Mouse (Mus musculus): ENCODE results near the gene Sik1. TPM values are rescaled to one million over a fixed set of nuclear protein-coding genes. Genes with fewer than 3 reads are reported as not detected.
"Not testable (repeated sequence)": the region's sequence is repeated elsewhere in the genome, so short reads cannot be mapped to it uniquely, and the experiment has no call there.

The Sik1 gene
- polyA plus RNA-seq, 1 experiment from 2014 or later: 17.3 TPM

- Histone ChIP-seq H3K9ac (replicated peaks) (no peak overlapping the region), H3K36me3 (no peaks in the 10 kb centered on the region), H3K27me3 (no peaks in the 10 kb centered on the region), H3K4me2 (replicated peaks) (no peak overlapping the region), H3K27ac (replicated peaks) (peak overlapping the region; percentile 43), H3K9me3 (no peaks in the 10 kb centered on the region), H3K4me3 (no peak overlapping the region), H3K4me1 (0 out of 2 replicates have a peak, but pooled peaks cover 7% of the 10 kb centered on the region)
- 78% methylated on average over 4 of the region's 4 CpGs for WGBS
- ATAC-seq (replicated peaks): no peak
Observed at GRCm38 (mm10) chr17:31891858-31892257, 36.3 kb upstream of the Sik1 start.

- 45% methylated on average over 2 of the region's 2 CpGs for WGBS
- H3K4me2 ChIP-seq (replicated peaks): no peak overlapping the region
- no peaks in the 10 kb centered on the region for H3K27me3 ChIP-seq
- H3K4me3 ChIP-seq: no peak overlapping the region
- ATAC-seq (replicated peaks): no peak
- no peaks in the 10 kb centered on the region for H3K9me3 ChIP-seq
- no peak overlapping the region for H3K27ac ChIP-seq (replicated peaks)
- 0 out of 2 replicates have a peak, but pooled peaks cover 7% of the 10 kb centered on the region for H3K4me1 ChIP-seq
- no peak overlapping the region for H3K9ac ChIP-seq (replicated peaks)
- H3K36me3 ChIP-seq: no peaks in the 10 kb centered on the region
Observed at GRCm38 (mm10) chr17:31890311-31890951, 34.8 kb upstream of the Sik1 start.

DNA sequence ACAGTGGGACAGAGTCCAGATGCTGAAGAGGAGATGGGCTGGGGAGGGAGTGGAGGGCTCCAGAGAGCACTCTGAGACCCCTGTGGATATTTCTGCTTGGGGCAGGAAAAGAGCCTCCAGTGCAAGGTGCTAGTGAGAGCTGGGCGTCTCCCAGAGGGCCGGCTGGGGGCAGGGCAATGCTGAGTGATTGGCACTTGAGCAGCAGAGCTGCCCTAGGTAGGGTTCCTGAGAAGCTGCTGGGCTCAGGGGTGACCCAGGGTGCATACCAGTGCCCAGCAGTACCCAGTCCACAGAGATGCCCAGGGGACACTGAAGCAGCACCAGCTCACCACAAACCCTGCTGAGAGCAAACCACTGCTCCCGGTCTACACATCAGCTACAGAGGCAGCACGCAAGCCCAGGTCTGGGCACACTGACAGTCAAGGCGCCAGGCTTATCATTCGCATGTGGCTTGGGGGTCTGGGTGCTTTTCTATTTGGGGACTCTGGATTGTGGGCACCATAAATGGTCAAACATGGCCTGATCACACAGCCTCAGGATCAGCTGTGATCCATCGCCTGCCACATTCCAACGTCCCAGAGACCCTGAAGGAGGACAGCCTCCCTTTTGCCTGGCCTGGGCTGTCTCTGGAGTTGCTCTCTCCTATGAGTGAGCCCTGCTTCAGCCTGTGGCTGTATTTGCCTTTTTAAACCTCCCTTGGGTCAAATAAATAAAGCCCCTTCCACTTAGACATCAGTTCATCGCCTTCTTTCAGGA lies 34.0 kb upstream of the Sik1 start:
- WGBS: 71% methylated on average over 9 of the region's 9 CpGs

GRCm38 (mm10) chr17:31888540-31888939 lies 32.9 kb upstream of the Sik1 start:
- Histone ChIP-seq H3K9ac (replicated peaks) (no peak overlapping the region), H3K27me3 (no peaks in the 10 kb centered on the region), H3K36me3 (no peaks in the 10 kb centered on the region), H3K4me2 (replicated peaks) (no peak overlapping the region), H3K4me3 (no peak overlapping the region), H3K4me1 (0 out of 2 replicates have a peak, but pooled peaks cover 7% of the 10 kb centered on the region), H3K27ac (replicated peaks) (no peak overlapping the region), H3K9me3 (no peaks in the 10 kb centered on the region)
- 70% methylated on average over 6 of the region's 6 CpGs for WGBS
- ATAC-seq (replicated peaks): no peak

More for the DNA sequence above, 34.0 kb upstream of the Sik1 start:
- no peaks in the 10 kb centered on the region for H3K9me3 ChIP-seq
- no peak overlapping the region for H3K4me2 ChIP-seq (replicated peaks)
- H3K36me3 ChIP-seq: no peaks in the 10 kb centered on the region
- no peak for ATAC-seq (replicated peaks)
- H3K27me3 ChIP-seq: no peaks in the 10 kb centered on the region
- H3K27ac ChIP-seq (replicated peaks): no peak overlapping the region
- H3K4me1 ChIP-seq: 0 out of 2 replicates have a peak, but pooled peaks cover 7% of the 10 kb centered on the region
- H3K4me3 ChIP-seq: no peak overlapping the region
- no peak overlapping the region for H3K9ac ChIP-seq (replicated peaks)

- H3K9me3 ChIP-seq; H3K27ac ChIP-seq (replicated peaks); H3K27me3 ChIP-seq; H3K36me3 ChIP-seq; H3K4me3 ChIP-seq; H3K4me1 ChIP-seq; H3K9ac ChIP-seq (replicated peaks); ATAC-seq (replicated peaks); H3K4me2 ChIP-seq (replicated peaks): not testable (repeated sequence)
- WGBS: 91% methylated on average over 1 of the region's 1 CpGs
Observed at GRCm38 (mm10) chr17:31884676-31885075, 29.1 kb upstream of the Sik1 start.

- no peak for ATAC-seq (replicated peaks)
- no peak overlapping the region for H3K4me2 ChIP-seq (replicated peaks)
- peaks cover 10% of the 10 kb centered on the region for H3K4me1 ChIP-seq
- H3K4me3 ChIP-seq: no peak overlapping the region
- H3K9me3 ChIP-seq: no peaks in the 10 kb centered on the region
- 92% methylated on average over 10 of the region's 10 CpGs for WGBS
- no peaks in the 10 kb centered on the region for H3K36me3 ChIP-seq
- no peaks in the 10 kb centered on the region for H3K27me3 ChIP-seq
- H3K27ac ChIP-seq (replicated peaks): no peak overlapping the region
- H3K9ac ChIP-seq (replicated peaks): no peak overlapping the region
Observed at GRCm38 (mm10) chr17:31879406-31879805, 23.8 kb upstream of the Sik1 start.

DNA sequence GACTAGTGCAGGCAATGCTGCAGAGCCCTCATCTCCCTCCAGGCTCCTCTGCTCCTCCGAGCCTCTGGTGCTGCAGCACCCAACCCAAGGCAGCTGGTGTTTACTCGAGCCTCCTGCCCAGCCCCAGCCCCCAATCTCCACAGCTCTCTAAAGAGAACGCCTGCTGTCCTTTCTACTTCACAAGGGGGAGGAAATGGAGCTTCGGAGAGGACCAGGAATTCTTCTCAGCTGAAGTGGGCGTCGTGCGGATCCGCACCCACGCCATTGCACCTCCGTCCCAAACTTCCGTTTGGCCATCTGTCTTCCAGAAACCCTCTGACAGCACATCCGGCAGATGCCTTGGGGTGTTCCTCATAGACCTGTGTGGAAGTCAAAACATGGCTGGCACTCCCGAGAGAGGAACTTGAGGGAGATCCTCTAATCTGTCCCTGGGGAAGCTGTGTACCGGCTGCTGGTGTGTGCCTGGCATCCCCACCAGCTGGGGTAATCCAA lies 22.1 kb upstream of the Sik1 start:
- Histone ChIP-seq H3K9me3 (no peaks in the 10 kb centered on the region), H3K4me2 (replicated peaks) (no peak overlapping the region), H3K27ac (replicated peaks) (peak overlapping the region; percentile 13; the same call in 1 of the 2 replicates), H3K27me3 (no peaks in the 10 kb centered on the region), H3K36me3 (no peaks in the 10 kb centered on the region), H3K9ac (replicated peaks) (no peak overlapping the region), H3K4me1 (peaks cover 10% of the 10 kb centered on the region), H3K4me3 (no peak overlapping the region)
- 52% methylated on average over 14 of the region's 14 CpGs for WGBS
- no peak for ATAC-seq (replicated peaks)

DNA sequence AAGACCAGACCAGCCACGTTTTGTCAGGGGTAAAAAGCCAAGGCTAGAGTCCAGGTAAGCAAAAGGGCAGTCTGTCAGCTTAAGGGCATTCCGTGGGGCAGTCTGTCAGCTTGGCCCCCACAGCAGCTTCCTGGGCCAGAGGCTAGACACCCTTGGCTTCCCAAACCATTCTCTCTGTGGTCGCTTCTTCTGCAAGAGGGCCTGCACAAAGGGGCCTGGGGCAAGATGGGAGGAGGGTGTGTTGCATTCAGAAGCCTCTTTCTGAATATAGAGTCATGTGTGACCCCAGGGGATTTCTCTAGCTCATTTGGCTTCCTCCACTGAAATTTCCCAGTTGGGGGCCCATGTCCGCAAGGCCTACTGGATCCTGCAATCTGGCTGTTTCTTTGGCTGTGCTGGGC lies 21.6 kb upstream of the Sik1 start:
- H3K27ac ChIP-seq (replicated peaks): peak overlapping the region; percentile 13; the same call in 1 of the 2 replicates
- H3K4me2 ChIP-seq (replicated peaks): no peak overlapping the region
- H3K4me3 ChIP-seq: no peak overlapping the region
- no peaks in the 10 kb centered on the region for H3K27me3 ChIP-seq
- H3K36me3 ChIP-seq: no peaks in the 10 kb centered on the region
- H3K4me1 ChIP-seq: peaks cover 10% of the 10 kb centered on the region
- no peak overlapping the region for H3K9ac ChIP-seq (replicated peaks)
- WGBS: 65% methylated on average over 4 of the region's 4 CpGs
- no peak for ATAC-seq (replicated peaks)
- no peaks in the 10 kb centered on the region for H3K9me3 ChIP-seq

- no peak overlapping the region for H3K4me3 ChIP-seq
- H3K9me3 ChIP-seq: no peaks in the 10 kb centered on the region
- H3K9ac ChIP-seq (replicated peaks): no peak overlapping the region
- no peak overlapping the region for H3K4me2 ChIP-seq (replicated peaks)
- no peak overlapping the region for H3K27ac ChIP-seq (replicated peaks)
- H3K4me1 ChIP-seq: peaks cover 10% of the 10 kb centered on the region
- H3K27me3 ChIP-seq: no peaks in the 10 kb centered on the region
- ATAC-seq (replicated peaks): no peak
- H3K36me3 ChIP-seq: no peaks in the 10 kb centered on the region
- WGBS: 39% methylated on average over 3 of the region's 3 CpGs
Observed at GRCm38 (mm10) chr17:31876775-31877174, 21.2 kb upstream of the Sik1 start.

GRCm38 (mm10) chr17:31875326-31875930 lies 19.8 kb upstream of the Sik1 start:
- no peaks in the 10 kb centered on the region for H3K9me3 ChIP-seq
- no peak overlapping the region for H3K4me3 ChIP-seq
- peaks cover 10% of the 10 kb centered on the region for H3K4me1 ChIP-seq
- no peaks in the 10 kb centered on the region for H3K27me3 ChIP-seq
- H3K27ac ChIP-seq (replicated peaks): no peak overlapping the region
- H3K4me2 ChIP-seq (replicated peaks): no peak overlapping the region
- H3K9ac ChIP-seq (replicated peaks): no peak overlapping the region
- H3K36me3 ChIP-seq: no peaks in the 10 kb centered on the region
- WGBS: 88% methylated on average over 10 of the region's 10 CpGs
- ATAC-seq (replicated peaks): no peak

- no peak for ATAC-seq (replicated peaks)
- H3K27me3 ChIP-seq: no peaks in the 10 kb centered on the region
- no peak overlapping the region for H3K4me2 ChIP-seq (replicated peaks)
- no peak overlapping the region for H3K4me3 ChIP-seq
- H3K4me1 ChIP-seq: peaks cover 10% of the 10 kb centered on the region
- H3K9me3 ChIP-seq: no peaks in the 10 kb centered on the region
- H3K27ac ChIP-seq (replicated peaks): no peak overlapping the region
- no peaks in the 10 kb centered on the region for H3K36me3 ChIP-seq
- no peak overlapping the region for H3K9ac ChIP-seq (replicated peaks)
- WGBS: 85% methylated on average over 12 of the region's 12 CpGs
Observed at GRCm38 (mm10) chr17:31874691-31875090, 19.1 kb upstream of the Sik1 start.

DNA sequence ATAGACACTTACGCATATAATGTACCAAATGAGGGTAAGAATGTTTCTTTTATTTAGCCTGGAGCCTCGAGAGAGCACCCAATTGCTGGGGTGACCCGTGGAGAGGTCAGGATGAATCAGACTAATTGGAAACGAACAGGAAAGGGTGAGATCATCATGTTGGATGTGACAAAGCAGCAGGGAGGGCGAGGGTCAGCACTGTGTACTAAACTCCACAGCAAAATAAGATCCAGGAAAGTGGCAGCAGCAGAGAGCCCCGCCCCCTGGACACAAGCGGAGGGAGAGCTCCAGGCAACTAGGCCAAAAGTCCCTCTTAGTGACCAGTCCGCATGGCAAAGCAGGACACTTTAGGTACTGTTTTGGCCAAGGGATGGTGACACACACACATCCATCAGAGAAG lies 18.4 kb upstream of the Sik1 start:
- WGBS: 52% methylated on average over 8 of the region's 8 CpGs
- Histone ChIP-seq H3K27ac (replicated peaks) (no peak overlapping the region), H3K4me1 (peaks cover 10% of the 10 kb centered on the region), H3K27me3 (no peaks in the 10 kb centered on the region), H3K9ac (replicated peaks) (no peak overlapping the region), H3K4me3 (no peak overlapping the region), H3K36me3 (no peaks in the 10 kb centered on the region), H3K4me2 (replicated peaks) (no peak overlapping the region), H3K9me3 (no peaks in the 10 kb centered on the region)
- ATAC-seq (replicated peaks): no peak
